Mouse (Mus musculus): ENCODE results near the gene Fhl1. TPM values are rescaled to one million over a fixed set of nuclear protein-coding genes. Genes with fewer than 3 reads are reported as not detected.

Gene Fhl1
- polyA plus RNA-seq (2016; fragmentation: Nextera tagmentation; extraction: Ambion mirVana): 65.7 and 74.7 TPM in 2 replicates

DNA sequence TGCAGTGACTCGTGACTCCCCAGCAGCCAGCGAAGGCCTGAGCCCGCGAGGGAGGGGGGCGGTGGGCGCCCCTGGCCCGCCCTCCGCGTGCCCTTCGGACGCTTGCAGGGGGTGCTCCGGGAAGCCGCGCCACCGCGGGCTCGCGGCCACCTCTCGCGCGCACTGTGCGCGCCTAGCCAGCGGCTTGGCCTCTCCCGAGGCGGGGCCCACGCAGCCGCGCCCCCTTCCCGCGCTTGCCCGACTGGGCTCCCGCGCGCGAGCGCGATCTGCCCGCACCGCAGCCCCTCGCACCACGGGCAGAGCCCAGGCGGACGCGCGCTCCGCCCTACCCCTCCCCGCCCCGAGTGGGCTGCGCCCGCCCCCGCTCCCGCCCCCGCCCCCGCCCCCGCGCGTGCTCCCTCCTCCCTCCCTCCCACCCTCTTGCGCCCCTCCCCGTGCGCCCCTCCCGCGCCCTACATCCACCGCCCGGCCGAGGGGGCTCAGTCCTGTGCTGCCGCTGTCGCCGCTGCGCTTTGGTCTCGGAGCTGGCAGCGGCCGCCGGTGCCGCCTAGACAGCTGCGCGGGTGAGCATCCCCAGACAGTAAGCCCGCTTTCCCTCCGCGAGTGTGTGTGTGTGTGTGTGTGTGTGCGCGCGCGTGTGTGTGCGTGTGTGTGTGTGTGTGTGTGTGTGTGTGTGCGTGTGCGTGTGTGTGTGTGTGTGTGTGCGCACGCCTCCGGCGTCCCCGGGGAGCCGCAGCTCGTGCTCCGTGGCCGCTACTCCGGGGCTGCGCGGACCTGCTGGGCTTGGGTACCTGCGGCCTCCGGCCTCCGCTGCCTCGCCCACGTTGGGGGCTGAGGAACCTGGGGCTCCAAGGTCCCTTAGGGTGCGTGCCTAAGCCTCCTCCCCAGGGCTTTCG lies at the start of gene Fhl1:
Fhl1 (plus strand) TSS at position 482 of the 896 bp plus-strand sequence.
- no peaks in the 10 kb centered on the region for H3K36me3 ChIP-seq
- no peaks in the 10 kb centered on the region for H3K27me3 ChIP-seq
- H3K27ac ChIP-seq (replicated peaks): peak within 1 kb of the TSS; percentile 87
- H3K4me2 ChIP-seq (replicated peaks): peak within 1 kb of the TSS; percentile 54
- 16% methylated on average over 56 of the region's 106 CpGs for WGBS
- no peaks in the 10 kb centered on the region for H3K9me3 ChIP-seq
- peak within 1 kb of the TSS; percentile 64 for H3K9ac ChIP-seq (replicated peaks)
- peak; percentile 91 for ATAC-seq (ENCODE audit: low FRiP score, low read depth)
- 0 out of 2 replicates have a peak, but pooled peaks cover 4% of the 10 kb centered on the region for H3K4me1 ChIP-seq
- H3K4me3 ChIP-seq: peak within 1 kb of the TSS; percentile 57

DNA sequence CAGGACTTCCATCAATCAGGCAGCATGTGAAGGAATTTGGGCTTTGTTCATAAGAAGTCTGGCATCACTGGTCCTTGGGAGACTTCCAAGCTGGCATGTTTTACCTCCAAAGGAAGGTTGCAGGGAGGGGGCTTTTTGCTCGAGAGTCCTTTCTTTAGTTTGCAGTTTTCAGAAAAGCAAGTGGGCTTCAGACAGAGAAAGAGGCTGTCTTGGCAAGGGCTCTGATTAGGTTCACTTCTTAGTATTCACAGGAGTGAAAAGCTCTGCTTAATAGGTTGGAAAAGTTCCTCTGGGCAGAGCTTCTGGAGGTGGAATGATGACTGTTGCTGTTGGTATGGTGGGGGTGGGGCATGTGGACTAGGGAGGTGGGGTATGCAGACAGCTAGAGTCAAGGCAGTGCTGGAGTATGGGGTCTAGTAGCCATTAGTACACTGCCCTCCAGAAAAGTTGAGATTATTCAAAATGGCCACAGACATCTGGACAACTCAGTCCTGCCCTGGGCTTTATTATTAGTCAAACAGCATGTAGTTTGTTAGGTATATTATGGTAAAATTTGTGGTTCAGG lies 49.3 kb upstream of the Fhl1 start:
- Histone ChIP-seq H3K4me2 (replicated peaks) (no peak overlapping the region), H3K4me1 (no peaks in the 10 kb centered on the region), H3K27ac (replicated peaks) (no peak overlapping the region), H3K27me3 (no peaks in the 10 kb centered on the region), H3K9me3 (no peaks in the 10 kb centered on the region), H3K36me3 (no peaks in the 10 kb centered on the region), H3K9ac (replicated peaks) (no peak overlapping the region), H3K4me3 (no peak overlapping the region)
- no peak for ATAC-seq (ENCODE audit: low FRiP score, low read depth)
- 55% methylated on average over 1 of the region's 1 CpGs for WGBS

DNA sequence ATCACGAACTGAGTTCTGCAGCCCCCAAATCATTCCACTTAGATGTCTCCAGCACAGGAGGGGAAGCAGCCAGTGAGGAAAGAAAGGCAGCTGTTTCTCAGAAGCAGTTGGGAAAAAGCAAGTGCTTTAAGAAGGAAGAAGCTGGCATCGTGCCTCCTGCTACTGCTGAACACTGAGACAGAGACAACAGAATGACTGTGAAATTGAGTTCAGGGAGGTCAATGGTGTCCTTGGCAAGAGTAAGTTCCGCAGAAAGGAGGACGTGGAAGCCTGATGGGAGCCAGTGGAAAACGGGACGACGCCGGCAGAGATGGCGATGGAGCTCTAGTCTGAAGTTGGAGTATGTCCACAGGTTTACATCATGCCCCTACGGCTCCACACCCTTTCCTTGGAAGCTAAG lies 48.1 kb upstream of the Fhl1 start:
- WGBS: 90% methylated on average over 10 of the region's 10 CpGs
- no peaks in the 10 kb centered on the region for H3K9me3 ChIP-seq
- no peak overlapping the region for H3K4me3 ChIP-seq
- no peak overlapping the region for H3K27ac ChIP-seq (replicated peaks)
- H3K4me1 ChIP-seq: no peaks in the 10 kb centered on the region
- H3K36me3 ChIP-seq: no peaks in the 10 kb centered on the region
- ATAC-seq (ENCODE audit: low FRiP score, low read depth): no peak
- H3K9ac ChIP-seq (replicated peaks): no peak overlapping the region
- no peaks in the 10 kb centered on the region for H3K27me3 ChIP-seq
- no peak overlapping the region for H3K4me2 ChIP-seq (replicated peaks)

DNA sequence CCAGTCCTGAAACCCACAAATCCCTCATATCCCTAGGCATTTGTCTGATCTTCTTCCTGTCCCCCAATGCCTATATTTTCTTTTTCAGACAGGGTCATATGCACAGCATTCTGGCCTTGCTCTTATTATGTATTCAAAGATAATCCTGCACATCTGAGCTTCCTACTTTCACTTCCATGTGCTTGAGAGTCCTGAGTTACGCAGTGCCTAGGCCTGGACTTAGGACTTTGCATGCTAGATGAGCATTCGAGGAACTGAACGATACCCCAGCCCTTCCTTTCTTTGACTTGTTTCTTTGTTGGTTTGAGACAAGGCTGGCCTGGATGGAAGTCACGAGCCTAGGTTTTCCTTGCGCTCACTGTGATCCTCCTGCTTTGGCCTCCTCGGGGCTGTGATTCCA lies 39.0 kb upstream of the Fhl1 start:
- no peaks in the 10 kb centered on the region for H3K9me3 ChIP-seq
- no peak overlapping the region for H3K4me2 ChIP-seq (replicated peaks)
- ATAC-seq (ENCODE audit: low FRiP score, low read depth): no peak
- no peak overlapping the region for H3K27ac ChIP-seq (replicated peaks)
- WGBS: 92% methylated on average over 6 of the region's 6 CpGs
- H3K9ac ChIP-seq (replicated peaks): no peak overlapping the region
- H3K36me3 ChIP-seq: no peaks in the 10 kb centered on the region
- no peaks in the 10 kb centered on the region for H3K4me1 ChIP-seq
- no peaks in the 10 kb centered on the region for H3K27me3 ChIP-seq
- no peak overlapping the region for H3K4me3 ChIP-seq

DNA sequence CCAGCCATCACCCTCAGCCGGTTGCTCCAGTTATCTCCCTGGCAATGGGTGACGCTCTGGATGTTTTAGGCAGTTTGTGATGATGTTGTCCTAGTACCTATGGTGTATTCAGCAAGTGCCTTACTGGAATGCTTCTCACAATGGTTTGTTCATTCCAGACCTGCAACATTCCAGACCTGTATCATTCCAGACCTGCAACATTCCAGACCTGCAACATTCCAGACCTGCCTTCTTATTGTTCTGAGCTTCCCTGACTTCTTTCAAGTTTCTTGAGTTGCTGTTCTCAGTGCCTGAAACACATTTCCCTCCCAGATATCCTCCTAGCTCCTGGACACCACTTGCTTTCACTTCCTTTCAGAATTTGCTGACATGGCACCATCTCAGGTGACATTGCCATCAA lies 37.0 kb upstream of the Fhl1 start:
- no peak overlapping the region for H3K27ac ChIP-seq (replicated peaks)
- no peaks in the 10 kb centered on the region for H3K4me1 ChIP-seq
- no peak overlapping the region for H3K4me3 ChIP-seq
- 92% methylated on average over 2 of the region's 2 CpGs for WGBS
- H3K4me2 ChIP-seq (replicated peaks): no peak overlapping the region
- H3K27me3 ChIP-seq: no peaks in the 10 kb centered on the region
- no peak overlapping the region for H3K9ac ChIP-seq (replicated peaks)
- H3K9me3 ChIP-seq: no peaks in the 10 kb centered on the region
- no peak for ATAC-seq (ENCODE audit: low FRiP score, low read depth)
- no peaks in the 10 kb centered on the region for H3K36me3 ChIP-seq

DNA sequence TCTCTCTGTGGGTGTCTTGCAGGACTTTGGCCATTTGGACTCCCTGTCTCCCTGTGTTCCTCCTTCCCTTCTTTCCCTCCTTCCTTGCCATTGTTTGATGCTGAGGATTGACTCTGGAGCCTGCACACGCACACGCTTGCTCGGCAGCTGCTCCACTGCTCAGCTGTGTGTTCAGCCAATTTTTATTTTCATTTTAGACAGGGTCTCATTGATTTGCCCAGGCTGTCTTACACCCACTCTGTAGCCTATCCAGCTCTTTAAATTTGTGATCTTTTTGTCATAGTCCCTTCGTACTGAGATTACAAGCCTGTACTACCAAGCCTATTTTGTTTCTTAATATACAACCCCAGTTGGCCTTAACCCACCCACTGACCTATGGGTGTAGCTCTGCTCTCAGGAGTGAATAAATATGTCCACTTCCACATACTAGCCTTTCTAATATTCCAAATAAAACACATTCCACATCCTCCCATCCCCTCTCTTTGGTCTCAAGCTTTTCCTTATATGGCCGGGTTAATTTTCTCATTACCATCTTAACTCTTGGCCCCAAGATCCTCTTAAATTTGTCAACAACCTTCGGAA lies 34.3 kb upstream of the Fhl1 start:
- Histone ChIP-seq H3K4me2 (replicated peaks) (no peak overlapping the region), H3K4me1 (no peaks in the 10 kb centered on the region), H3K9ac (replicated peaks) (no peak overlapping the region), H3K9me3 (no peaks in the 10 kb centered on the region), H3K4me3 (no peak overlapping the region), H3K27ac (replicated peaks) (no peak overlapping the region), H3K27me3 (no peaks in the 10 kb centered on the region), H3K36me3 (no peaks in the 10 kb centered on the region)
- no peak for ATAC-seq (ENCODE audit: low FRiP score, low read depth)
- WGBS: 81% methylated on average over 6 of the region's 6 CpGs

DNA sequence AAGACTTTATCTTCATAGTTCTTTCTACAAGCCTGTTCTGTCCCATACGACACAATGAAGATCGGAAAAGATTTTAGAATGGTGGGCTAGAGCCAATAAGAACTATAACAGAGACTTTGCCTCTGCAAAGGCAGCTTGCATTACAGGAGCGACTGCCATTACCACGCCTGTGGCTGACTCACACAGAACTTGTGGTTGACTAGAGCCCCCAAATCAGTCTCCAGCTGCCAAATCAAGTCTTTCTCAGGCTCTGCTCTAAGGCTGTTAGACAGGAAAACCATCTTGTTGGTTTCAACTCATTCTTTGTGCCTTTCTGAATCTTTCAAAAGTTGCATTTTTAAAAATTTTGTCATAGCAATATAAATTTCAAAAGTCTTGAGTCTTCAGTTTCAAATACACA lies 33.7 kb upstream of the Fhl1 start:
- WGBS: 87% methylated on average over 4 of the region's 4 CpGs
- no peak for ATAC-seq (ENCODE audit: low FRiP score, low read depth)

DNA sequence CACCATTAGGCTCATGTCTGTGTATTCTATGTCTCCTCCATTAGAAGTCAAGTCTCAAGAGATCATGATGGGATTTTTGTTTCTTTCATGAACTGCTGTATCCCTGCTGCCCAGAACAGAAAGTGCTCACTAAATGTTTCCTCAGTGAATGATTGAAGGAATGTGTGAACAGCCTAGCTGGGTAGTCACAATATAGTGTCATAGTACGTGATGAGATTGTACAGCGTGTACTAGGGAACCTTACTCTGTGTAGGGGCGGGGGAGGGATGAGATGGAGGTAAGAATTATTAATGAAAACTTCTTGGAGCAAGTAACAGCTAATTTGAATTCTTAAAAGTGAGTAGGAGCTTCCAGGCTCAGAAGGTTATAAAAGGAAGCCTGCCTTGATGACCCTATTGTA lies 30.3 kb upstream of the Fhl1 start:
- Histone ChIP-seq H3K4me3 (no peak overlapping the region), H3K4me1 (no peaks in the 10 kb centered on the region), H3K9ac (replicated peaks) (no peak overlapping the region), H3K36me3 (no peaks in the 10 kb centered on the region), H3K4me2 (replicated peaks) (no peak overlapping the region), H3K27ac (replicated peaks) (no peak overlapping the region), H3K9me3 (no peaks in the 10 kb centered on the region), H3K27me3 (no peaks in the 10 kb centered on the region)
- WGBS: 87% methylated on average over 3 of the region's 3 CpGs
- ATAC-seq (ENCODE audit: low FRiP score, low read depth): no peak

More for the DNA sequence above, 33.7 kb upstream of the Fhl1 start:
- Histone ChIP-seq H3K4me1 (no peaks in the 10 kb centered on the region), H3K4me2 (replicated peaks) (no peak overlapping the region), H3K4me3 (no peak overlapping the region), H3K9me3 (no peaks in the 10 kb centered on the region), H3K9ac (replicated peaks) (no peak overlapping the region), H3K27ac (replicated peaks) (no peak overlapping the region), H3K27me3 (no peaks in the 10 kb centered on the region), H3K36me3 (no peaks in the 10 kb centered on the region)

DNA sequence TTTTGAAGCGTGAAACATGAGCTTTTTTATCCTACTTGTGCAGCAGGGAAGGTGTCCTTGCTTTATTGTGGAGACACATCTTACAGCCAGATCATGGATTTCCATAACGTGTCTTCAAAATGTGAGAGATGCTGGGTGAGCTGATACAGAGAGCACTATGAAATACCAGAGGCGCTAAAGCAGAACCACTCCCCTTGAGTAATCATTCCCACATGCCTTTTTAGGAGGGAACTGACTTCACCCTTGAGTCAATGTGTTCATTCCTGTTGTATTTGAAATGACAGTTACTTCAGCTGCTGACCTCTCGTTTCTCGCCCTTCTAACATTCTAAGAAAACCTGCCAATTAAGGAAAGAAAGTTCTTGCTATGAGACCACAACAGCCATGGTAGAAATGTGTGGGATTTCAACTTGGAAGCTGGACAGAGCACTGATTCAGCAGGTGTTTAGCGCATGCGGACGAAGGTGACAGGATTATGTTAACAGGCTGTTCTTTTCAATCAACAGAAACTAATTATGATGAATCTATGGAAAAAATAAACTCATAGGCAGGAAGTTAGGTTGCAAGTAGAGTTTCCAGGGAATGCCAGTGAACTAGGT lies 27.5 kb upstream of the Fhl1 start:
- no peaks in the 10 kb centered on the region for H3K4me1 ChIP-seq
- no peak overlapping the region for H3K9ac ChIP-seq (replicated peaks)
- no peak overlapping the region for H3K4me2 ChIP-seq (replicated peaks)
- H3K36me3 ChIP-seq: no peaks in the 10 kb centered on the region
- WGBS: 83% methylated on average over 8 of the region's 8 CpGs
- H3K27ac ChIP-seq (replicated peaks): no peak overlapping the region
- no peaks in the 10 kb centered on the region for H3K27me3 ChIP-seq
- no peak for ATAC-seq (ENCODE audit: low FRiP score, low read depth)
- no peaks in the 10 kb centered on the region for H3K9me3 ChIP-seq
- no peak overlapping the region for H3K4me3 ChIP-seq

DNA sequence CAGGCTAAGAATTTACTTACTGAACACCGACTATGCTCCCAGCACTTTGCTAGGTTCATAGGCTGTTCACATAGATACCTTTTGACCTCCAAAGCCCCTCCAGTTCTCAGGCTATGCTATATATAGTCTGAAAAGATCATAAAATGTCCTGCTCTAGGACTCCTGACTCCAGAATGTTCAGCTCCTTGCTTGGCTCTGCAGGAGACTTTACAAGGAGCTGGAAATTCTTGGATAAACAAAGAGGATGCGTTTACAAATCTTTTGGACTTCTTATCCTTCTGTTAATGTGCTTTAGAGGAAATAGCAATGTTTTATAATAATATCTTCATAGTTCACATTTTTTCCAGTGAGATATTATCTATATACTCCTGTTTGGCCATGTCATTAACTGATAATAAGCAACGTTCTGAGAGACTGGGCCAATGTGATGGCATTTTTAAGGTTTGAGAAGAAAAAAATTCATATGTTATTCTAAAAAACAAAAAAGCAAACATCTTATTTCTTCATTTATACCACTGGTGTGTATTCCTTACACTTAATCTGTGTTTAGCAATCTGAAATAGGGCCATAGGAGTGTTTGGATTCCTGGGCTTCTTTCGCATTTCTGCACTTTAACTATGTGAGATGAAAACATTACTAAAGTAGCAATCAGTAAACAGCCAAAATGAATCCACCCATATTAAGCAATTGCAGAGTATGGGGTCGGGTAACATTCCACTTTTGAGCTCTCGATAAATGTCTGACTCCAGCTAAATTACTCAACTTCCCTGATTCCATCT lies 22.8 kb upstream of the Fhl1 start:
- Histone ChIP-seq H3K27me3 (no peaks in the 10 kb centered on the region), H3K4me3 (no peak overlapping the region), H3K4me1 (no peaks in the 10 kb centered on the region), H3K4me2 (replicated peaks) (no peak overlapping the region), H3K27ac (replicated peaks) (no peak overlapping the region), H3K9ac (replicated peaks) (no peak overlapping the region), H3K36me3 (no peaks in the 10 kb centered on the region), H3K9me3 (no peaks in the 10 kb centered on the region)
- 78% methylated on average over 6 of the region's 6 CpGs for WGBS
- no peak for ATAC-seq (ENCODE audit: low FRiP score, low read depth)

DNA sequence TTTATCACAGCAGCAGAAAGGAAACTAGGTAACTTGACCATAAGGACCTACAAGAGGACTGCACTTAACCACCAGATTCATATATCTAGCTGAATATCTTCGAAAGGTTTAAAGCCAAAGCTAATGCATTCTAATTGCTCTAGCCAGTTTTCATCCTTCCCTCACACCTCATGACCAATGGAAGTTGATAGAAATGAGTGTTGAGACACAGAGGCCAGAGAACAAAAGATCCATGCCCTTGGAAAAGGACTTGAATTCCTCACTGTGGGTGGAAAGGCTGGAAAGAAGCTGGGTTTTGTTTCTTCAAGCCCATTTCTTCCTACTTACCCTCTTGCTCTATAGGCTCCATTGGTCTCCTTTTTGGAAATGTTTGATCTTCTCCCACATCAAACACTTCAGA lies 21.1 kb upstream of the Fhl1 start:
- ATAC-seq (ENCODE audit: low FRiP score, low read depth): no peak

More for the DNA sequence above, 21.1 kb upstream of the Fhl1 start:
- H3K9ac ChIP-seq (replicated peaks): no peak overlapping the region
- no peaks in the 10 kb centered on the region for H3K27me3 ChIP-seq
- H3K4me3 ChIP-seq: no peak overlapping the region
- no peaks in the 10 kb centered on the region for H3K4me1 ChIP-seq
- no peak overlapping the region for H3K4me2 ChIP-seq (replicated peaks)
- H3K36me3 ChIP-seq: no peaks in the 10 kb centered on the region
- no peak overlapping the region for H3K27ac ChIP-seq (replicated peaks)
- H3K9me3 ChIP-seq: no peaks in the 10 kb centered on the region
- WGBS: 86% methylated on average over 1 of the region's 1 CpGs

All from midbrain, embryonic 12.5 days (tissue).